8 mouse cellular contexts compared by ENCODE assay signal in the genomic region with DNA sequence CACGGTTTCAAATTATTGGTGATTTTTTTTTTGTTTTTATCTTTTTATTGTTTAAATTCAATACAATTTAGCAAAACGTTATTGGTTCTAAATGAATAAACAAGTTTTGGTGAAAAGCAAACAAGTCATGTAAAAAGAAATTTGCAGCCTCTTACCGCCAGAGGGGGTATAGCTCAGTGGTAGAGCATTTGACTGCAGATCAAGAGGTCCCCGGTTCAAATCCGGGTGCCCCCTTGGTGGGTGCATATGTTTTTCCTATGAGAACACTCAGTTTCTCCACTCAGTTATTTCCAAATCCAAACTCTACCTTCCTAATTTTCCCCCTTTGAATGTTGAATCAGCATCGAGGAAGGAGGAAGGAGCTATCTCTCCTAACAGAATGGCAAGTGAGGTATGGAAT. TPM values are rescaled to one million over a fixed set of nuclear protein-coding genes. Genes with fewer than 3 reads are reported as not detected.
DNase-seq lines count a peak whose midpoint lies in the region; ATAC-seq and TF ChIP-seq lines count a peak whose summit lies in the region.

No protein-coding gene starts in this region.

- no peak for ATAC-seq in frontal cortex, adult (ENCODE audit: low TSS enrichment)

- TF ChIP-seq POLR2A in embryonic fibroblast, embryonic 13.5 days (IDR thresholded peaks at IDR 0.05; ENCODE audit: low read depth, low read length), result no peak

- no peak overlapping the region for H3K4me3 ChIP-seq in embryonic fibroblast, embryonic 13.5 days (ENCODE audit: insufficient read depth, low read length)

- peaks cover 7% of the 10 kb centered on the region; the same call in 1 of the 2 replicates for H3K4me1 ChIP-seq in embryonic fibroblast, embryonic 13.5 days (ENCODE audit: control insufficient read depth, insufficient read depth, low read length)

- no peak for TF ChIP-seq CTCF in embryonic fibroblast, embryonic 13.5 days (IDR thresholded peaks at IDR 0.05; ENCODE audit: borderline replicate concordance, insufficient read depth, low read length)

- DNase-seq in frontal cortex, postnatal 25 days (ENCODE audit: low spot score in 2 of 2), result peak; percentile 73 to 83
- DNase-seq in 416B (ENCODE audit: low read depth), result peak; percentile 85
- DNase-seq in adrenal gland, postnatal 14 days, result peak; percentile 79
- DNase-seq in layer of hippocampus, postnatal 36 days, result peak; percentile 78 to 82
- DNase-seq in naive thymus-derived CD4-positive, alpha-beta T cell, adult 2 months (ENCODE audit: low read depth), result peak; percentile 84
- peak; percentile 83 for DNase-seq in thymus, postnatal 14 days

- H3K27ac ChIP-seq in embryonic fibroblast, embryonic 13.5 days (ENCODE audit: insufficient read depth, low read length), result peak overlapping the region; percentile 87

RNA-seq across cellular contexts. Expression of a gene that starts 1.9 kb away (rescaled TPM):
- total RNA-seq in adrenal gland, postnatal 14 days (2021), result 98.2 and 107 TPM in 2 replicates
- polyA plus RNA-seq in embryonic fibroblast, embryonic 13.5 days (2011; ENCODE audit: insufficient read length, low read depth, missing spikeins), result 243 and 284 TPM in 2 replicates
- 10 to 100 TPM; 98.0 to 98.2 TPM for total RNA-seq in layer of hippocampus, postnatal 36 days (2021)

RNA-seq across cellular contexts. Expression of a gene that starts 14.7 kb away (rescaled TPM):
- 809 and 980 TPM in 2 replicates for total RNA-seq in adrenal gland, postnatal 14 days (2021)
- 548 and 603 TPM in 2 replicates for polyA plus RNA-seq in embryonic fibroblast, embryonic 13.5 days (2011; ENCODE audit: insufficient read length, low read depth, missing spikeins)
- total RNA-seq in layer of hippocampus, postnatal 36 days (2021), result 100 to 1,000 TPM; 355 TPM

RNA-seq across cellular contexts. Expression of a gene that starts 21.2 kb away (rescaled TPM):
- total RNA-seq in adrenal gland, postnatal 14 days (2021), result not detected in 2 replicates
- not detected in 2 replicates for polyA plus RNA-seq in embryonic fibroblast, embryonic 13.5 days (2011; ENCODE audit: insufficient read length, low read depth, missing spikeins)
- 1 to 10 TPM in 1 of 2 experiments, under 1 TPM in 1; 0.60 to 1.3 TPM for total RNA-seq in layer of hippocampus, postnatal 36 days (2021)

RNA-seq across cellular contexts. Expression of a gene that starts 30.6 kb away (rescaled TPM):
- total RNA-seq in adrenal gland, postnatal 14 days (2021), result 17.6 and 18.7 TPM in 2 replicates
- polyA plus RNA-seq in embryonic fibroblast, embryonic 13.5 days (2011; ENCODE audit: insufficient read length, low read depth, missing spikeins), result 14.0 and 16.4 TPM in 2 replicates
- 10 to 100 TPM; 19.5 to 19.8 TPM for total RNA-seq in layer of hippocampus, postnatal 36 days (2021)

RNA-seq across cellular contexts. Expression of a gene that starts 43.7 kb away (rescaled TPM):
- total RNA-seq in adrenal gland, postnatal 14 days (2021), result 2.4 and 3.5 TPM in 2 replicates
- polyA plus RNA-seq in embryonic fibroblast, embryonic 13.5 days (2011; ENCODE audit: insufficient read length, low read depth, missing spikeins), result 4.8 and 7.2 TPM in 2 replicates
- 10 to 100 TPM; 67.5 to 68.4 TPM for total RNA-seq in layer of hippocampus, postnatal 36 days (2021)
